Mouse (Mus musculus) limb, embryonic 12.5 days (tissue): ENCODE results near the gene Mettl5. TPM values are rescaled to one million over a fixed set of nuclear protein-coding genes. Genes with fewer than 3 reads are reported as not detected.

Experiments used
- ATAC-seq: fragments of 200-750 bp; cut with Nextera tagmentation; 2 replicates; pipeline ENCODE4 v1.8.0; 2017; ENCODE audit warnings: low read depth, moderate TSS enrichment; ENCODE audit not compliant: insufficient number of reproducible peaks, insufficient read depth, low FRiP score, low TSS enrichment
- H3K27ac ChIP-seq: fragments of 300-500 bp; sonication (generic); 2 replicates; pipeline ENCODE4 v1.5.1; 2016; ENCODE audit warnings: mild to moderate bottlenecking, moderate library complexity
- H3K27me3 ChIP-seq: fragments of 300-500 bp; sonication (generic); 2 replicates; pipeline ENCODE4 v1.6.1; 2016; ENCODE audit warnings: mild to moderate bottlenecking, moderate library complexity
- H3K36me3 ChIP-seq: fragments of 300-500 bp; sonication (generic); 2 replicates; pipeline ENCODE4 v1.6.1; 2016; ENCODE audit warnings: mild to moderate bottlenecking, moderate library complexity
- H3K4me1 ChIP-seq: fragments of 300-500 bp; sonication (generic); replicated peaks from 2 replicates; pipeline ENCODE4 v1.6.1; 2016
- H3K4me2 ChIP-seq: fragments of 300-500 bp; sonication (generic); 2 replicates; pipeline ENCODE4 v1.6.1; 2016; ENCODE audit warnings: mild to moderate bottlenecking, moderate library complexity
- H3K4me3 ChIP-seq: fragments of 300-500 bp; sonication (generic); replicated peaks from 2 replicates; pipeline ENCODE4 v1.5.1; 2016; ENCODE audit warnings: mild to moderate bottlenecking
- H3K9ac ChIP-seq: fragments of 300-500 bp; sonication (generic); replicated peaks from 2 replicates; pipeline ENCODE4 v1.6.1; 2016; ENCODE audit warnings: mild to moderate bottlenecking, moderate library complexity
- H3K9me3 ChIP-seq: fragments of 300-500 bp; sonication (generic); 2 replicates; pipeline ENCODE4 v1.6.1; 2016; ENCODE audit warnings: mild to moderate bottlenecking, moderate library complexity
- WGBS: fragments of 180-500 bp; shearing (Covaris S2); methylation state at CpG from one replicate; pipeline ENCODE4 v1.1.7; 2016; 5-methylcytosine and 5-hydroxymethylcytosine counted together
- polyA plus RNA-seq: library from polyadenylated mRNA; unstranded; fragments of >200 nt; fragmentation: Nextera tagmentation; extraction: Ambion mirVana; gene quantifications from 2 replicates; pipeline ENCODE4 v1.2.1, GENCODE M21; 2016

Gene Mettl5
- polyA plus RNA-seq, 1 experiment from 2014 or later = 40.3 TPM

DNA sequence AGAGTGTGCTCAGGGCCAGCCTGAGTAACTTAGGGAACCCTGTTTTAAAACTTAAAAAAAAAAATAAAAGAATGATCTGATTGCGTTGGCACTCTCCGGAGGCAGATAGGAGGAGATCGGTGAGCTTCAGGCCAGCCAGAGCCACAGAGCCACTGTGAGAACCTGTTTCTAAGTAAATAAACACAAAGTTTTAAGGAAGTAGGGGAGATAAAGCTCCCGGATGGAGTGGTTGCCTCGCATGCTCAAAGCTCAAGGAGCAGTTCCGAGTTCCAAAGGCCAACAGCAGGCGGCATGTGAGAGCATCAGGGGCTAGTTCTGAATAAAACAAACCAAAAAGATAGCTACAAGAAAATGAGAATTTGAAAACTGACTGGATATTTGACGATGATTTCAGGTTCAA lies 29.0 kb downstream of the Mettl5 start:
- ATAC-seq = no peak
- H3K4me3 ChIP-seq = no peak overlapping the region
- 70% methylated on average over 8 of the region's 8 CpGs for WGBS
- H3K36me3 ChIP-seq = no peaks in the 10 kb centered on the region
- H3K27me3 ChIP-seq = no peaks in the 10 kb centered on the region
- H3K9me3 ChIP-seq = no peaks in the 10 kb centered on the region
- H3K4me2 ChIP-seq = no peak overlapping the region
- H3K4me1 ChIP-seq = no peaks in the 10 kb centered on the region
- no peak overlapping the region for H3K9ac ChIP-seq
- no peak overlapping the region for H3K27ac ChIP-seq

DNA sequence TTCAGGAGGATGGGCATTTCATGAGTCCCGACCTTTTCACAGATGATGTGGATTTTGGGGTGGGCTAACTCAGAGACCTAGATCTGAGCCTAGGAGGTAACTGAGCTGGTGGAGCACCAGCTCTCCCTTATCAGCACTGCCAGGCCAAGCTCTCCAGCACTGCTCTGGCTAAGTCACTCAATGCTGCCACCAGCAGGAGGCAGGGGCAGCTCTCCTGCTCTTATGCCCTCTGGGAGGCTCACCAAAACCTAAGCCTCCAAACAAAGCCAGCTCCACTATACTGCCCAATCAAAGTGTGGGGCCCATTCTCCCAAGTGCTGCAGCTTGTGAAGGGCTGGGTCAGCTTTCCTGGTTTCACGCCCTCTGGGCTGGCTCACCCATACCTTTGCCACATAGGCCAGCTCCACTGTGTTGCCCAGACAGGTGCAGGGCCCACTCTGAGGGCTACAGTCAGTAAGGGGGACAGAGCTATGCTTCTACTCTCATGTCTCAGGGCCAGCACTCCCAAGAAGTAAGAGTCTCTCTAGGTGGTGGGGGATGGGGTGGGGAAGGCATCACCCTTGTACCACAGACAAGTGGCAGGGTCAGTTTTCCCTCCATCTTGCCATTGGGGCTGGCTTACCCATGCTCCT lies 33.9 kb downstream of the Mettl5 start:
- Histone ChIP-seq H3K36me3 (no peaks in the 10 kb centered on the region), H3K27me3 (no peaks in the 10 kb centered on the region), H3K27ac (no peak overlapping the region), H3K9me3 (no peaks in the 10 kb centered on the region), H3K9ac (no peak overlapping the region), H3K4me3 (no peak overlapping the region), H3K4me1 (no peaks in the 10 kb centered on the region), H3K4me2 (no peak overlapping the region)
- ATAC-seq = no peak; the same call in 1 of the 2 replicates
- WGBS = 50% methylated on average over 2 of the region's 2 CpGs

DNA sequence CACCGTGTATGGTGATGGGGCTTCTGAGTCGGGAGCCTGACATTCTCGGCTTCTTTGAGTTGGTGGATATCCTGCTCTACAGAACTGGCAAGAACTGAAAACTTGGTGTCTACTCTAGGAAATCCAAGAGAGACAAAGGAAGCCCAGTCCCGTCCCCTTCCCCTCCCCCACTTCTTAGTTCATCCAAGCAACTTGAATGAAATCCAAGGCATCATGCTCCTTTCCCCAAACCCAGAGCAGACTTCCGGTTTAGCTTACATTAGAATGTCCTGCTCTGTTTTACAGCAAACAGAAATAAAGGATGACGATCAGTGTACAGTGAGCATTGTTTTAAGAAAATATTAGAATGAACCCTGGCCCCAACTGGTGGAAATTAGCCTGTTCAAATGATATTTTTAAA lies 36.2 kb downstream of the Mettl5 start:
- H3K36me3 ChIP-seq = no peaks in the 10 kb centered on the region
- H3K9ac ChIP-seq = no peak overlapping the region
- WGBS = 78% methylated on average over 6 of the region's 6 CpGs
- no peaks in the 10 kb centered on the region for H3K27me3 ChIP-seq
- no peak for ATAC-seq
- no peak overlapping the region for H3K27ac ChIP-seq
- no peaks in the 10 kb centered on the region for H3K9me3 ChIP-seq
- no peak overlapping the region for H3K4me3 ChIP-seq
- H3K4me2 ChIP-seq = no peak overlapping the region
- no peaks in the 10 kb centered on the region for H3K4me1 ChIP-seq

DNA sequence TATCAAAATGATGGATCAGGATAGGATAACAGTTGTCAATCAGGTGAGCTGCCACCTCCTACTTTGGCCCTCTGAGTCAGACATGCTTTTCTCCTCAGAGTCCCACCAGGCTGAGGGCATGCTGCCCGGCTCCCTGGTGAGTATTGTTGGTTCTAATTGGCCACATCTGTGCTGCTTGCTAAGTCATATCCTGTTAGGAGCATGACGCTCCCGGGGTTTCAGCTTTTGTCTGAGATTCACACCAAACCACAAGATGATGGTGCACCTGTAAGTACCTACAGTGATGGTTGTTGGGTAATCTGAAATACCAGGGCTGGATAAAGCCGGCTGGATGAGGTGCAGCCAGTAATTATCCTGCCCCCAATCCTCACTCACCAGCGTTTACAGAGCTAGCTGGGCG lies 45.2 kb downstream of the Mettl5 start:
- 19% methylated on average over 6 of the region's 6 CpGs for WGBS
- no peak for ATAC-seq
- no peak overlapping the region for H3K27ac ChIP-seq
- H3K4me1 ChIP-seq = no peaks in the 10 kb centered on the region
- peaks cover 18% of the 10 kb centered on the region for H3K36me3 ChIP-seq
- no peaks in the 10 kb centered on the region for H3K9me3 ChIP-seq
- H3K27me3 ChIP-seq = no peaks in the 10 kb centered on the region
- H3K4me3 ChIP-seq = no peak overlapping the region
- no peak overlapping the region for H3K9ac ChIP-seq
- no peak overlapping the region for H3K4me2 ChIP-seq

DNA sequence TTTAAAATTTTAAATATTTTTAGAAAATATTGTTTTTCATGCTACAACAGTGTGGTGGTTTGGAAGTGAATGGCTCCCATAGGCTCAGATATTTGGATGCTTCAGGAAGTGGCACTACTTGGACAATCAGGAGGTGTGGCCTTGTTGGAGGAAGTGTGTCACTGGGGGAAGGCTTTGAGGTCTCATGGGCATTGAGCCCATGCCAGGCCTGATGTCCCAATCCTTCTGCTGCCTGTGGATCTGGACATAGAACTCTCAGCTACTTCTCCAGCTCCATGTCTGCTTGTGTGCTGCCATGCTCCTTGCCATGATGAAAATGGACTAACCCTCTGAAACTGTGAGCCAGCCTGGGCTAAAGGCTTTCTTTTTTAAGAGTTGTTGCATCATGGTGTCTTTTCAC lies 46.7 kb downstream of the Mettl5 start:
- ATAC-seq = no peak
- Histone ChIP-seq H3K4me3 (no peak overlapping the region), H3K9ac (no peak overlapping the region), H3K9me3 (no peaks in the 10 kb centered on the region), H3K4me2 (no peak overlapping the region), H3K27me3 (no peaks in the 10 kb centered on the region), H3K36me3 (peaks cover 33% of the 10 kb centered on the region), H3K27ac (no peak overlapping the region), H3K4me1 (no peaks in the 10 kb centered on the region)

DNA sequence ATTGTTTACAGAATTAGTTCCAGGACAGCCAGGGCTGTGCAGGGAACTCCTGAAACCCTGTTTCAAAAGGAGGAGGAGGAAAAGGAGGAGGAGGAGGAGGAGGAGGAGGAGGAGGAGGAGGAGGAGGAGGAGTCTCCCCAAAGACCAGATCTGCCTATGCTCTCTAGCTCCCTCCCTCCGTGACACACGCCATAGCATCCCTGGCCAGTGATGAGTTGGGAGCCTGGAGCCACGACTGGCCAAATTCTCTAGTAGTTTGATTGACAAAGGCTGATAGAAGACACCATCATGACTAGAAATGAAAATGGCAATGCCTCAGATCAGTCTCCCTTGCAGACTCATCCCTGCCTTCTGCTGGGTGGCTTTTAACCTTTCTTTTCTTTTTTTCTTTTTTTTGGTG lies 47.4 kb downstream of the Mettl5 start:
- H3K36me3 ChIP-seq = peaks cover 40% of the 10 kb centered on the region
- H3K27me3 ChIP-seq = no peaks in the 10 kb centered on the region
- no peak for ATAC-seq
- no peak overlapping the region for H3K9ac ChIP-seq
- no peaks in the 10 kb centered on the region for H3K4me1 ChIP-seq
- 37% methylated on average over 3 of the region's 3 CpGs for WGBS
- H3K4me3 ChIP-seq = no peak overlapping the region
- no peaks in the 10 kb centered on the region for H3K9me3 ChIP-seq
- H3K4me2 ChIP-seq = no peak overlapping the region
- no peak overlapping the region for H3K27ac ChIP-seq

DNA sequence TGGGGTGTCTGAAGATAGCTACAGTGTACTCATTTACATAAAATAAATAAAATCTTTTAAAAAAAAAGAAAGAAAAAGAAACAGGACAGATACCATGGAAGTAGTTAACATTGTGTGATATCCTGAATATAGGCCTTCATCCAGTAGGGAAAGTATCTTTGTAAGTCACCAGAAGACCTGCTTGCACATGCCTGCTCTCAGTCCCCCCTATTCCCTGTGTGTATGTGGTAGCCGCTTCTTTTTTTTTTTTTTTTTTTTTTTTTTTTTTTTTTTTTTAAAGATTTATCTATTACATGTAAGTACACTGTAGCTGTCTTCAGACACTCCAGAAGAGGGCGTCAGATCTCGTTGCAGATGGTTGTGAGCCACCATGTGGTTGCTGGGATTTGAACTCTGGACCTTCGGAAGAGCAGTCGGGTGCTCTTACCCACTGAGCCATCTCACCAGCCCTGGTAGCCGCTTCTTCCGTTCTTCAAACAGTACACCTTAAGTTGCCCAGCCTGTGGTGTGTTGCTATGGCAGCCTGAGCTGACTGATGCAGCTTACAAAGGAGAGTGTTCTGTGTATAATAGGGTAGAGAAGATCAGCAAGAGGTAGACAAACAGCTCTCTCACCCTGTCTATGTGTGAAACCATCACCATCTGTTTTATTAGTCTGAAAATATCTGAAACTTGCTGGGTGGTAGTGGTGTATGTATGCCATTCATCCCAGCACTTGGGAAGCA lies 48.0 kb downstream of the Mettl5 start:
- no peaks in the 10 kb centered on the region for H3K27me3 ChIP-seq
- no peaks in the 10 kb centered on the region for H3K4me1 ChIP-seq
- ATAC-seq = no peak
- 77% methylated on average over 7 of the region's 7 CpGs for WGBS
- H3K36me3 ChIP-seq = peaks cover 46% of the 10 kb centered on the region
- H3K4me2 ChIP-seq = no peak overlapping the region
- H3K9ac ChIP-seq = no peak overlapping the region
- no peak overlapping the region for H3K27ac ChIP-seq
- no peak overlapping the region for H3K4me3 ChIP-seq
- H3K9me3 ChIP-seq = no peaks in the 10 kb centered on the region

DNA sequence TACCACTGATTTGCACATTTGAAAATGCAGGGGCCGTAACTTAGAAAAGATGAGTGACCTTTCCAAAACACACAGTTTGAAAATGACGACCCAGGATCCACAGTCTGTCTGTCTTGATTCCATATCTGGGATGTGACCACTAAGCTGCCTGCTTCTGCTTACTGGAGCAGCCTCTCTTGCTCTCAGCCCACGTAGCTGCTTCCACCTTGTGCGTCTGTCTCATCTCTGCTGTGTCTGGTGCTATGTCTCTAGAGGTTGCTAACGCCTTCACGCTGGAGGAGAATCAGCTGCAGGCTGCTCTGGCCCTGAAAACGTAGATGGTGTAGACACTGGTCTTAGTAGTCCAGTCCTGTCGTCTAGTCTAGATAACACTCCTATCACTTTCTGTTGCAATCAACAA lies 55.3 kb downstream of the Mettl5 start:
- peaks cover 77% of the 10 kb centered on the region for H3K36me3 ChIP-seq
- no peak overlapping the region for H3K4me3 ChIP-seq
- 90% methylated on average over 8 of the region's 8 CpGs for WGBS
- no peaks in the 10 kb centered on the region for H3K4me1 ChIP-seq
- no peak for ATAC-seq
- H3K27me3 ChIP-seq = no peaks in the 10 kb centered on the region
- H3K4me2 ChIP-seq = no peak overlapping the region
- H3K9me3 ChIP-seq = no peaks in the 10 kb centered on the region
- no peak overlapping the region for H3K9ac ChIP-seq
- H3K27ac ChIP-seq = no peak overlapping the region

DNA sequence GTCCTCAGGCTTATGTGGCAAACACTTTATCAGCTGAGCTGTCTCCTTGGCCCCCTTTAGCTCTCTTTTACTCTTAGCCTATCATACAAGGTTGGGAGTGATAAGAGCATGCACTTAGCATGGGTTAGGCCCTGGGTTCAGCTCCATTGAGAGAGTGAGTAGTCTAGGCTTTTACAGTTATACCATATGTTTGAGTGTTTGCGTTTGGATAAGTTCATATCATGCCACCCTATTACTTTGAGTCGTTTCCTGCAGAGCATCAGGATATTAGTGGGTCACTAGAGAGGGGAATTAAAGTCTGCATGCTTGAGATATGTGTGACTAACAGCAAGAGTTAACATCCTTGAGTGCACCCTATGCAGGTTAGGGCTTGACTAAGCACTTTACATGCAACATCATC lies 55.7 kb downstream of the Mettl5 start:
- H3K4me3 ChIP-seq = no peak overlapping the region
- no peak for ATAC-seq
- no peak overlapping the region for H3K9ac ChIP-seq
- no peaks in the 10 kb centered on the region for H3K4me1 ChIP-seq
- H3K27me3 ChIP-seq = no peaks in the 10 kb centered on the region
- 78% methylated on average over 2 of the region's 2 CpGs for WGBS
- no peak overlapping the region for H3K27ac ChIP-seq
- peaks cover 74% of the 10 kb centered on the region for H3K36me3 ChIP-seq
- H3K9me3 ChIP-seq = no peaks in the 10 kb centered on the region
- no peak overlapping the region for H3K4me2 ChIP-seq

DNA sequence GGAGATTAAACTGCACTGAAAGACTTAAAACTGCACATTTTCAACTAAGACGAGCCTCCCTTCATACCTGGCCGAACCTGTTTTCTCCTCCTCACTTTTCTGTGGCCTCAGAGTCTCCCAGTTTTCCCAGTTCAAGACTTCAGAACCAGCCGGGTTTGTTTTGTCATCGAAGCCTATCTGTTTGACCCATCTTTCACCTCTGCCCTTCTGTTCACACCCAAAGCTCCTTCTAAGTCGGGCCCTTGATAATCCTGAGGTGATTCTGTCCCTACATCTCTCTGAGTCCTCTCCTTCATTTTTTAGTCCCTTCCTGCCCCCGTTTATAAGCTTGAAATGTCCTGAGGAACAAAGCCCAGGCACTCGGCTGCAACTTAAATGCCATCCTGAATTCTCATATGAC lies 57.4 kb downstream of the Mettl5 start:
- H3K4me2 ChIP-seq = no peak overlapping the region

DNA sequence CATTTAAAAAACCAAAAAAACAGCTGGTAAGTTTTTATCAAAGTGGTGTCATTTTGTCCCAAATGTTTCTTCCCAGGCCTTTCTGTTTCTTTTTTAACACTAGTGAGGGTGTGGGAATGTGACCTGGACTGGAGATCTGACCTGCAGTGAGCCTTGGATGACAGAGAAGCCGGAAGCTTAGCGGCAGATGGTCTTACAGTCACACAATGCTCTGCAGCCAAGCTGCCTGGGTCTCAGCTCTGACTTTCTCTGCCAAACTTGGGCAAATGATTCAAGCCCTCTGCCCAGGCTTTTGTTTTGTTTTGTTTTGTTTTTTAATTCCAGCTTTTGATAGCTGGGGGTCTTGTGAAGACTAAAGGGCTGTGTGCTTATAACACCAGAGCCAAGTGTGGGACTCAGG lies 59.0 kb downstream of the Mettl5 start:
- ATAC-seq = no peak
- no peak overlapping the region for H3K4me3 ChIP-seq
- peaks cover 10% of the 10 kb centered on the region for H3K4me1 ChIP-seq
- H3K4me2 ChIP-seq = no peak overlapping the region
- no peak overlapping the region; the same call in 1 of the 2 replicates for H3K27ac ChIP-seq
- peaks cover 52% of the 10 kb centered on the region for H3K36me3 ChIP-seq
- 94% methylated on average over 2 of the region's 2 CpGs for WGBS
- H3K27me3 ChIP-seq = no peaks in the 10 kb centered on the region
- no peaks in the 10 kb centered on the region for H3K9me3 ChIP-seq
- H3K9ac ChIP-seq = no peak overlapping the region

More for the DNA sequence above, 57.4 kb downstream of the Mettl5 start:
- no peak overlapping the region for H3K9ac ChIP-seq
- H3K4me1 ChIP-seq = peaks cover 6% of the 10 kb centered on the region; the same call in 1 of the 2 replicates
- no peak overlapping the region for H3K27ac ChIP-seq
- ATAC-seq = no peak
- no peaks in the 10 kb centered on the region for H3K27me3 ChIP-seq
- H3K36me3 ChIP-seq = peaks cover 62% of the 10 kb centered on the region
- H3K9me3 ChIP-seq = no peaks in the 10 kb centered on the region
- no peak overlapping the region for H3K4me3 ChIP-seq
- 31% methylated on average over 7 of the region's 7 CpGs for WGBS

DNA sequence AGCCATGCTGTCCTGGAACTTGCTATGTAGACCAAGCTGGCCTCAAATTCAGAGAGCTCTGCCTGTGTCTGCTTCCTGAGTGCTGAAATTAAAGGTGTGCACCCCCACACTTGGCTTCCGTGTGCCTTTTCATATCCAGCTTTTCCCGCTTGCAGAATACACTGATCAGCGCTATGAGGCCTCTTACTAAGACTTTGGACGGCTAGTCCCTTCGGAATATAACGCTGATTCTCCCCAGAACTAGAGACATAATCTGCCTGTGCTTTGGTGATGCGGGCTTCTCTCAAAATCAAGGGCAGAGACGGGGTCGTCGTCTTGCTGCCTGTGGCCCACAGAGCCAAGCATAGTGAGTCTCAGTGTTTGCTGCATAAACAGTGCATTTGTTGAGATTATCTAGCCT lies 59.5 kb downstream of the Mettl5 start:
- H3K4me3 ChIP-seq = no peak overlapping the region
- peaks cover 10% of the 10 kb centered on the region for H3K4me1 ChIP-seq
- WGBS = 84% methylated on average over 10 of the region's 10 CpGs
- no peak overlapping the region for H3K4me2 ChIP-seq
- no peaks in the 10 kb centered on the region for H3K27me3 ChIP-seq
- ATAC-seq = no peak
- H3K9ac ChIP-seq = no peak overlapping the region
- H3K27ac ChIP-seq = no peak overlapping the region
- H3K9me3 ChIP-seq = no peaks in the 10 kb centered on the region
- peaks cover 47% of the 10 kb centered on the region for H3K36me3 ChIP-seq
